Mouse (Mus musculus): ENCODE results near the gene Gm17467. TPM values are rescaled to one million over a fixed set of nuclear protein-coding genes. Genes with fewer than 3 reads are reported as not detected.
"Not testable (repeated sequence)": the region's sequence is repeated elsewhere in the genome, so short reads cannot be mapped to it uniquely, and the experiment has no call there.

Gene Gm17467
- not detected for total RNA-seq (2021)
- long read RNA-seq, experiment 1: 0 reads
- long read RNA-seq, experiment 2: 0 reads

DNA sequence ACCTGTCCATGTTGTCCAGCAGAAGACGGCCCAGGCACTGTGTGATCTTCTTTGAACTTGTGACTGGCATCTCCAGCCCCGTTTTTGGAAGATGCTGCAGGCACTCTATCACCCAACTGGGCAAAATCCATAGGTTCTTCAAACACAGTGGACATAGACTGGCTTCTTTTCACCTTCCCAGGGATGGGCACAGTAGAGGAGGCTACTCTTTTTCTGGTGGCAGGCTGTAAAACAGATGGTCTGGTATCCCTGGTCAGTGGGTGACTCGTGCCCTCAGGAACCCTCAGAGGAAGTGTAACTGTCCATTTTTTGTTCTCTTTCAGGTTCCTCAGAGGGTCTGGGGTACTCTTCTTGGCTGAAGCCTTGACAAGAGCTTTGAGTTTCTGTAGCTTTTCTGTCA is at the start of gene Gm17467:
Gene Gm17467, minus strand, starts transcription at position 101 of the 400 bp plus-strand sequence.
- H3K4me3 ChIP-seq; H3K27ac ChIP-seq; intact Hi-C loops (cut with DNase I); DNase-seq: not testable (repeated sequence)

Other genes with a start within 250 kb of the Gm17467 start
- gene Cldn34c2, start 123.1 kb downstream of the Gm17467 start, total RNA-seq (2021): not detected
- gene Cldn34c3, start 88.9 kb upstream of the Gm17467 start, total RNA-seq (2021): not detected